In genomic region chr2:170432152-170432551, GRCm38 (mm10) we compare ENCODE assay signal across 26 mouse cellular contexts. TPM values are rescaled to one million over a fixed set of nuclear protein-coding genes. Genes with fewer than 3 reads are reported as not detected.
DNase-seq lines count a peak whose midpoint lies in the region; ATAC-seq and TF ChIP-seq lines count a peak whose summit lies in the region.
"Had no signal": no experiment of that assay in that cellular context is flagged by ENCODE, and none has a peak within 500 bp of the region (broad histone marks: within the 10 kb centered on the region; RNA-seq: fewer than 3 reads in every experiment).

No protein-coding gene starts in this region.

- no peak overlapping the region for H3K9ac ChIP-seq in intestine, postnatal 0 days (ENCODE audit: low read depth, low read length)
- no peak overlapping the region for H3K9ac ChIP-seq in intestine, embryonic 15.5 days
- no peak overlapping the region for H3K9ac ChIP-seq in kidney, postnatal 0 days (ENCODE audit: low read depth, low read length)
- H3K9ac ChIP-seq: forebrain, embryonic 15.5 days; heart, embryonic 15.5 days; liver, embryonic 13.5 days; neural tube, embryonic 12.5 days had no signal

- no peaks in the 10 kb centered on the region for H3K36me3 ChIP-seq in intestine, postnatal 0 days (ENCODE audit: control insufficient read depth, insufficient read depth)
- no peaks in the 10 kb centered on the region for H3K36me3 ChIP-seq in intestine, embryonic 15.5 days
- no peaks in the 10 kb centered on the region for H3K36me3 ChIP-seq in kidney, postnatal 0 days (ENCODE audit: insufficient read depth, low read length)
- H3K36me3 ChIP-seq: forebrain, embryonic 10.5 days; forebrain, embryonic 15.5 days; heart, embryonic 10.5 days; heart, embryonic 15.5 days; liver, embryonic 13.5 days; midbrain, embryonic 10.5 days; neural tube, embryonic 12.5 days had no signal

- peak; percentile 44 for DNase-seq in kidney, postnatal 0 days (ENCODE audit: low spot score)
- no peak for DNase-seq in kidney, postnatal 14 days
- DNase-seq in ES-CJ7 (ENCODE audit: low read depth, low spot score), result peak; percentile 23
- DNase-seq in kidney, postnatal 4 days, result peak; percentile 41 to 49
- DNase-seq in embryo, embryonic 10 days (ENCODE audit: low spot score), result no peak
- DNase-seq: adrenal gland, adult 8-10 months; cerebellum, adult 2 months; cerebellum, postnatal 14 days; gastrocnemius, postnatal 25 days; heart, adult 11 months; layer of hippocampus, postnatal 36 days; left cerebral cortex, postnatal 4 days; liver, embryonic 13.5 days; lung, adult 2 months; lung, postnatal 14 days had no signal

- no peak overlapping the region for H3K4me3 ChIP-seq in intestine, postnatal 0 days (ENCODE audit: low read depth, low read length)
- no peak overlapping the region for H3K4me3 ChIP-seq in intestine, embryonic 15.5 days (replicated peaks)
- no peak overlapping the region for H3K4me3 ChIP-seq in kidney, postnatal 0 days (replicated peaks; ENCODE audit: low read depth, low read length)
- H3K4me3 ChIP-seq: forebrain, embryonic 10.5 days; forebrain, embryonic 15.5 days; heart, embryonic 10.5 days; heart, embryonic 15.5 days; liver, embryonic 13.5 days; midbrain, embryonic 10.5 days; myocyte; neural tube, embryonic 12.5 days had no signal

- H3K4me2 ChIP-seq in intestine, postnatal 0 days (replicated peaks; ENCODE audit: low read depth), result no peak overlapping the region
- H3K4me2 ChIP-seq in intestine, embryonic 15.5 days (replicated peaks), result no peak overlapping the region
- H3K4me2 ChIP-seq in kidney, postnatal 0 days (ENCODE audit: low read length), result no peak overlapping the region
- H3K4me2 ChIP-seq: forebrain, embryonic 15.5 days; heart, embryonic 15.5 days; liver, embryonic 13.5 days; neural tube, embryonic 12.5 days had no signal

- no peak overlapping the region for H3K27ac ChIP-seq in intestine, postnatal 0 days (ENCODE audit: low read depth, low read length)
- no peak overlapping the region for H3K27ac ChIP-seq in intestine, embryonic 15.5 days
- H3K27ac ChIP-seq in kidney, postnatal 0 days, result no peak overlapping the region
- H3K27ac ChIP-seq: forebrain, embryonic 10.5 days; forebrain, embryonic 15.5 days; heart, embryonic 10.5 days; heart, embryonic 15.5 days; liver, embryonic 13.5 days; midbrain, embryonic 10.5 days; neural tube, embryonic 12.5 days had no signal

- no peaks in the 10 kb centered on the region for H3K4me1 ChIP-seq in intestine, postnatal 0 days (replicated peaks; ENCODE audit: control insufficient read depth, insufficient read depth, low read length)
- no peaks in the 10 kb centered on the region for H3K4me1 ChIP-seq in intestine, embryonic 15.5 days (replicated peaks)
- H3K4me1 ChIP-seq in kidney, postnatal 0 days (replicated peaks; ENCODE audit: insufficient read depth, low read length), result no peaks in the 10 kb centered on the region
- H3K4me1 ChIP-seq: forebrain, embryonic 10.5 days; forebrain, embryonic 15.5 days; heart, embryonic 10.5 days; heart, embryonic 15.5 days; liver, embryonic 13.5 days; midbrain, embryonic 10.5 days had no signal

- WGBS in intestine, postnatal 0 days, result 69% methylated on average over 6 of the region's 6 CpGs
- WGBS in intestine, embryonic 15.5 days, result 66% methylated on average over 6 of the region's 6 CpGs
- WGBS in kidney, postnatal 0 days, result 46% methylated on average over 6 of the region's 6 CpGs

- no peak for ATAC-seq in intestine, postnatal 0 days
- ATAC-seq in intestine, embryonic 15.5 days, result no peak
- ATAC-seq in kidney, postnatal 0 days (replicated peaks; ENCODE audit: low FRiP score, low read depth), result no peak
- ATAC-seq: CD4-positive, CD25-positive, alpha-beta regulatory T cell, adult 4 months; forebrain, embryonic 15.5 days; midbrain, embryonic 16.5 days had no signal

- H3K9me3 ChIP-seq in intestine, postnatal 0 days (ENCODE audit: control insufficient read depth), result no peaks in the 10 kb centered on the region
- H3K9me3 ChIP-seq in intestine, embryonic 15.5 days, result no peaks in the 10 kb centered on the region
- H3K9me3 ChIP-seq in kidney, postnatal 0 days (replicated peaks; ENCODE audit: low read length), result no peaks in the 10 kb centered on the region
- H3K9me3 ChIP-seq: forebrain, embryonic 10.5 days; forebrain, embryonic 15.5 days; heart, embryonic 10.5 days; heart, embryonic 15.5 days; liver, embryonic 13.5 days; midbrain, embryonic 10.5 days; neural tube, embryonic 12.5 days had no signal

- peak; percentile 42 for TF ChIP-seq CTCF in intestine, postnatal 0 days (IDR thresholded peaks at IDR 0.05; ENCODE audit: low read depth)
- peak; percentile 55 for TF ChIP-seq CTCF in kidney, postnatal 0 days (IDR thresholded peaks at IDR 0.05; ENCODE audit: low read depth)

- no peaks in the 10 kb centered on the region for H3K27me3 ChIP-seq in intestine, postnatal 0 days (replicated peaks; ENCODE audit: control insufficient read depth, insufficient read depth, low read length)
- no peaks in the 10 kb centered on the region for H3K27me3 ChIP-seq in intestine, embryonic 15.5 days (replicated peaks)
- no peaks in the 10 kb centered on the region for H3K27me3 ChIP-seq in kidney, postnatal 0 days (ENCODE audit: insufficient read depth, low read length)
- H3K27me3 ChIP-seq: forebrain, embryonic 15.5 days; liver, embryonic 13.5 days; neural tube, embryonic 12.5 days had no signal

RNA-seq across cellular contexts. Expression of gene Bcas1, which starts 4.5 kb away (rescaled TPM):
- 4.7 and 5.6 TPM in 2 replicates for polyA plus RNA-seq in intestine, postnatal 0 days (2015; fragmentation: Nextera tagmentation; extraction: Ambion mirVana)
- 6.0 and 7.0 TPM in 2 replicates for polyA plus RNA-seq in intestine, embryonic 15.5 days (2015; fragmentation: Nextera tagmentation; extraction: Ambion mirVana)
- polyA plus RNA-seq in kidney, postnatal 0 days (2015; fragmentation: Nextera tagmentation; extraction: Ambion mirVana), result 0.61 and 0.94 TPM in 2 replicates

Comparison
In these comparisons a context has a peak if more than half of its experiments do, and no peak if none do; other contexts are left out.
1. DNase-seq: peak in kidney, postnatal 0 days (single experiment), ES-CJ7 (single experiment) and kidney, postnatal 4 days (2 of 2); none in kidney, postnatal 14 days (single experiment) and embryo, embryonic 10 days (single experiment).